Comparison of ENCODE assay signal across 16 mouse cellular contexts in the genomic region with DNA sequence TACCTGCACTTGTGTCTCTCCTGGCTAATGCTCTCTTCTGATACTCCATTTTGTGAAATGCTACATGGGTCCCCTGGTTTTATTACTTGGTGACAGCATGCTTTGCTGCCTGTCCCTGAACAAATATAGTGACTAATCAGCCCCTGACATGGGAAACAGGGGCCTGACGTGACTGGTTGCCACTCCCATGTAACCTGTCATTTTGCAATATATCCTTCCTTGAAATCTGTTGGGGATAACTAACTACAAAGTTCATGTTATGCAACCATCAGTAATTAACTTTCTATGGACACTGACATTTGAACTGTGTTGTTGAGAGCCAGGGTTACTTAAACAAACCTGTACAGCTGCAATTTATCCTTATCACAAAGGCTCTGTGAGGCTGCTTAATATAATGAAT. TPM values are rescaled to one million over a fixed set of nuclear protein-coding genes. Genes with fewer than 3 reads are reported as not detected.
DNase-seq lines count a peak whose midpoint lies in the region; ATAC-seq lines count a peak whose summit lies in the region.
"Had no signal": no experiment of that assay in that cellular context is flagged by ENCODE, and none has a peak within 500 bp of the region (broad histone marks: within the 10 kb centered on the region; RNA-seq: fewer than 3 reads in every experiment).

No protein-coding gene starts in this region.

- H3K4me2 ChIP-seq in heart, embryonic 14.5 days (ENCODE audit: low read length) = peak overlapping the region; percentile 11; the same call in 1 of the 2 replicates
- no peak overlapping the region for H3K4me2 ChIP-seq in liver, embryonic 13.5 days
- H3K4me2 ChIP-seq: limb, embryonic 12.5 days had no signal

- no peaks in the 10 kb centered on the region for H3K36me3 ChIP-seq in heart, embryonic 14.5 days (ENCODE audit: control insufficient read depth, insufficient read depth, low read length)
- H3K36me3 ChIP-seq in liver, embryonic 13.5 days = no peaks in the 10 kb centered on the region
- H3K36me3 ChIP-seq: limb, embryonic 12.5 days had no signal

- no peaks in the 10 kb centered on the region for H3K27me3 ChIP-seq in heart, embryonic 14.5 days (ENCODE audit: control insufficient read depth, insufficient read depth, low read length)
- no peaks in the 10 kb centered on the region for H3K27me3 ChIP-seq in liver, embryonic 13.5 days
- H3K27me3 ChIP-seq: limb, embryonic 12.5 days had no signal

- H3K9ac ChIP-seq in heart, embryonic 14.5 days (ENCODE audit: low read length) = no peak overlapping the region; the same call in 1 of the 2 replicates
- no peak overlapping the region for H3K9ac ChIP-seq in liver, embryonic 13.5 days
- H3K9ac ChIP-seq: limb, embryonic 12.5 days had no signal

- 32% methylated on average over 1 of the region's 1 CpGs for WGBS in heart, embryonic 14.5 days
- 34% methylated on average over 1 of the region's 1 CpGs for WGBS in liver, embryonic 13.5 days (ENCODE audit: insufficient replicate concordance)

- H3K4me3 ChIP-seq in heart, embryonic 14.5 days (ENCODE audit: control insufficient read depth in 1 of 2, insufficient read depth in 1 of 2, low read depth in 1 of 2, low read length in 2 of 2) = no peak overlapping the region
- H3K4me3 ChIP-seq in liver, embryonic 13.5 days (replicated peaks) = no peak overlapping the region
- H3K4me3 ChIP-seq: limb, embryonic 12.5 days; myocyte had no signal

- no peak for ATAC-seq in heart, embryonic 14.5 days (ENCODE audit: insufficient number of reproducible peaks, insufficient read depth, low FRiP score, low read depth)
- ATAC-seq in liver, embryonic 13.5 days (ENCODE audit: low read depth) = peak; percentile 41
- ATAC-seq in cerebellum, adult (ENCODE audit: insufficient number of reproducible peaks, low FRiP score, low TSS enrichment) = no peak
- ATAC-seq: activated CD4-positive, CD25-positive, alpha-beta regulatory T cell, adult 4 months; forebrain, embryonic 14.5 days had no signal

- 0 out of 4 replicates have a peak overlapping the region, but pooled peaks of 1 of the 2 experiments have one; percentile 37 for H3K27ac ChIP-seq in heart, embryonic 14.5 days (replicated peaks in 1 of 2; ENCODE audit: control insufficient read depth in 1 of 2, insufficient read depth in 1 of 2, low read depth in 2 of 2, low read length in 2 of 2)
- H3K27ac ChIP-seq in liver, embryonic 13.5 days = peak overlapping the region; percentile 75
- H3K27ac ChIP-seq: limb, embryonic 12.5 days had no signal

- H3K4me1 ChIP-seq in heart, embryonic 14.5 days (ENCODE audit: control insufficient read depth in 2 of 2, insufficient read depth in 2 of 2, low read length in 2 of 2) = peaks cover 2 to 19% of the 10 kb centered on the region in 2 experiments; a peak in 3 of 4 replicates
- peaks cover 53% of the 10 kb centered on the region for H3K4me1 ChIP-seq in liver, embryonic 13.5 days (replicated peaks)

- no peaks in the 10 kb centered on the region for H3K9me3 ChIP-seq in heart, embryonic 14.5 days (ENCODE audit: control insufficient read depth, low read length)
- H3K9me3 ChIP-seq in liver, embryonic 13.5 days (replicated peaks) = no peaks in the 10 kb centered on the region
- H3K9me3 ChIP-seq: limb, embryonic 12.5 days had no signal

- no peak for DNase-seq in heart, adult 8-10 months (ENCODE audit: low spot score)
- peak; percentile 49 for DNase-seq in urinary bladder, postnatal 14 days (ENCODE audit: low spot score)
- DNase-seq in urinary bladder, adult 2 months (ENCODE audit: low spot score) = no peak
- DNase-seq in liver, embryonic 13.5 days = no peak
- peak; percentile 69 for DNase-seq in yolk sac, embryonic 10.5 days (ENCODE audit: low spot score)
- no peak for DNase-seq in layer of hippocampus, postnatal 10 days (ENCODE audit: low spot score in 2 of 2)
- DNase-seq: gastrocnemius, postnatal 10 days; heart, postnatal 10 days; right cerebral cortex, postnatal 25 days had no signal

RNA-seq across cellular contexts. Expression of a gene that starts 5.7 kb away (rescaled TPM):
- polyA plus RNA-seq in heart, embryonic 14.5 days (2014; fragmentation: Nextera tagmentation; extraction: Ambion mirVana) = 22.0 and 26.0 TPM in 2 replicates
- 10 to 100 TPM; 32.6 to 36.9 (median 34.7) TPM for total RNA-seq in heart, adult 8-10 months (2022)
- polyA plus RNA-seq in urinary bladder, adult 2 months (2012; rRNA removed) = 75.5 and 103 TPM in 2 replicates
- polyA plus RNA-seq in liver, embryonic 13.5 days (2015; fragmentation: Nextera tagmentation; extraction: Ambion mirVana) = 9.7 and 10.1 TPM in 2 replicates
- total RNA-seq in layer of hippocampus, postnatal 10 days (2021) = 10 to 100 TPM; 16.4 to 17.6 TPM

RNA-seq across cellular contexts. Expression of a gene that starts 21.7 kb away (rescaled TPM):
- polyA plus RNA-seq in heart, embryonic 14.5 days (2014; fragmentation: Nextera tagmentation; extraction: Ambion mirVana) = 24.7 and 28.0 TPM in 2 replicates
- 1 to 10 TPM; 5.3 to 6.3 (median 6.0) TPM for total RNA-seq in heart, adult 8-10 months (2022)
- 25.0 and 26.9 TPM in 2 replicates for polyA plus RNA-seq in urinary bladder, adult 2 months (2012; rRNA removed)
- 40.5 and 42.5 TPM in 2 replicates for polyA plus RNA-seq in liver, embryonic 13.5 days (2015; fragmentation: Nextera tagmentation; extraction: Ambion mirVana)
- total RNA-seq in layer of hippocampus, postnatal 10 days (2021) = 10 to 100 TPM; 31.2 to 35.3 TPM

RNA-seq across cellular contexts. Expression of a gene that starts 28.7 kb away (rescaled TPM):
- 40.3 and 43.2 TPM in 2 replicates for polyA plus RNA-seq in heart, embryonic 14.5 days (2014; fragmentation: Nextera tagmentation; extraction: Ambion mirVana)
- 100 to 1,000 TPM in 1 of 4 experiments, 10 to 100 TPM in 3; 93.9 to 101 (median 96.8) TPM for total RNA-seq in heart, adult 8-10 months (2022)
- 26.0 and 26.4 TPM in 2 replicates for polyA plus RNA-seq in urinary bladder, adult 2 months (2012; rRNA removed)
- 14.2 and 15.6 TPM in 2 replicates for polyA plus RNA-seq in liver, embryonic 13.5 days (2015; fragmentation: Nextera tagmentation; extraction: Ambion mirVana)
- total RNA-seq in layer of hippocampus, postnatal 10 days (2021) = 10 to 100 TPM; 23.4 to 24.6 TPM

RNA-seq across cellular contexts. Expression of a gene that starts 37.5 kb away (rescaled TPM):
- 47.4 and 52.7 TPM in 2 replicates for polyA plus RNA-seq in heart, embryonic 14.5 days (2014; fragmentation: Nextera tagmentation; extraction: Ambion mirVana)
- total RNA-seq in heart, adult 8-10 months (2022) = 10 to 100 TPM; 50.2 to 66.4 (median 61.0) TPM
- polyA plus RNA-seq in urinary bladder, adult 2 months (2012; rRNA removed) = 24.3 and 30.2 TPM in 2 replicates
- 11.9 and 12.5 TPM in 2 replicates for polyA plus RNA-seq in liver, embryonic 13.5 days (2015; fragmentation: Nextera tagmentation; extraction: Ambion mirVana)
- total RNA-seq in layer of hippocampus, postnatal 10 days (2021) = 10 to 100 TPM; 54.0 to 55.9 TPM

RNA-seq across cellular contexts. Expression of a gene that starts 40.4 kb away (rescaled TPM):
- polyA plus RNA-seq in heart, embryonic 14.5 days (2014; fragmentation: Nextera tagmentation; extraction: Ambion mirVana) = 0.13 and 0.55 TPM in 2 replicates
- total RNA-seq in heart, adult 8-10 months (2022) = 1 to 10 TPM; 1.8 to 6.1 (median 3.6) TPM
- 4.1 and 5.4 TPM in 2 replicates for polyA plus RNA-seq in urinary bladder, adult 2 months (2012; rRNA removed)
- 0.05 and 0.07 TPM in 2 replicates for polyA plus RNA-seq in liver, embryonic 13.5 days (2015; fragmentation: Nextera tagmentation; extraction: Ambion mirVana)
- total RNA-seq in layer of hippocampus, postnatal 10 days (2021) = 1 to 10 TPM; 5.8 to 7.2 TPM
- total RNA-seq: common myeloid progenitor, adult 5-6 weeks had no signal
- polyA plus RNA-seq: activated CD4-positive, CD25-positive, alpha-beta regulatory T cell, adult 4 months; limb, embryonic 12.5 days had no signal

Comparison
In these comparisons a context has a peak if more than half of its experiments do, and no peak if none do; other contexts are left out.
1. DNase-seq: peak in urinary bladder, postnatal 14 days (single experiment) and yolk sac, embryonic 10.5 days (single experiment); none in heart, adult 8-10 months (single experiment), urinary bladder, adult 2 months (single experiment), liver, embryonic 13.5 days (single experiment) and layer of hippocampus, postnatal 10 days (0 of 2).